Mouse (Mus musculus) hindbrain, embryonic 13.5 days (tissue): ENCODE data around the gene Tctn3. TPM values are rescaled to one million over a fixed set of nuclear protein-coding genes. Genes with fewer than 3 reads are reported as not detected.

Experiments
- ATAC-seq: fragments of 200-750 bp; cut with Nextera tagmentation; 2 replicates; pipeline ENCODE4 v1.8.0; 2017; ENCODE audit warnings: moderate TSS enrichment; ENCODE audit not compliant: low FRiP score
- H3K27ac ChIP-seq: fragments of 300-500 bp; sonication (generic); 2 replicates; pipeline ENCODE4 v1.5.1; 2015; ENCODE audit warnings: inconsistent platforms, mild to moderate bottlenecking, moderate library complexity
- H3K27me3 ChIP-seq: fragments of 300-500 bp; sonication (generic); 2 replicates; pipeline ENCODE4 v1.6.1; 2015; ENCODE audit warnings: mild to moderate bottlenecking, inconsistent platforms
- H3K36me3 ChIP-seq: fragments of 300-500 bp; sonication (generic); 2 replicates; pipeline ENCODE4 v1.6.1; 2015; ENCODE audit warnings: mild to moderate bottlenecking, inconsistent platforms
- H3K4me1 ChIP-seq: fragments of 300-500 bp; sonication (generic); replicated peaks from 2 replicates; pipeline ENCODE4 v1.6.1; 2015; ENCODE audit warnings: inconsistent platforms
- H3K4me2 ChIP-seq: fragments of 300-500 bp; sonication (generic); 2 replicates; pipeline ENCODE4 v1.6.1; 2015; ENCODE audit warnings: inconsistent platforms, mild to moderate bottlenecking, moderate library complexity
- H3K4me3 ChIP-seq: fragments of 300-500 bp; sonication (generic); 2 replicates; pipeline ENCODE4 v1.5.1; 2015; ENCODE audit warnings: mild to moderate bottlenecking, inconsistent platforms
- H3K9ac ChIP-seq: fragments of 300-500 bp; sonication (generic); 2 replicates; pipeline ENCODE4 v1.6.1; 2015; ENCODE audit warnings: mild to moderate bottlenecking, inconsistent platforms
- H3K9me3 ChIP-seq: fragments of 300-500 bp; sonication (generic); 2 replicates; pipeline ENCODE4 v1.6.1; 2016; ENCODE audit warnings: inconsistent platforms
- WGBS: fragments of 180-500 bp; shearing (Covaris S2); methylation state at CpG from one replicate; pipeline ENCODE4 v1.1.7; 2015; 5-methylcytosine and 5-hydroxymethylcytosine counted together
- polyA plus RNA-seq: library from polyadenylated mRNA; unstranded; fragments of >200 nt; fragmentation: Nextera tagmentation; extraction: Ambion mirVana; gene quantifications from 2 replicates; pipeline ENCODE4 v1.2.1, GENCODE M21; 2015

Tctn3 gene
- polyA plus RNA-seq, 1 experiment from 2014 or later, result 14.8 TPM

- Histone ChIP-seq H3K9ac (no peak overlapping the region), H3K4me3 (no peak overlapping the region), H3K4me1 (no peaks in the 10 kb centered on the region), H3K27ac (no peak overlapping the region), H3K36me3 (peaks cover 52% of the 10 kb centered on the region), H3K9me3 (no peaks in the 10 kb centered on the region), H3K4me2 (no peak overlapping the region), H3K27me3 (no peaks in the 10 kb centered on the region)
- ATAC-seq, result no peak
- WGBS, result 63% methylated on average over 6 of the region's 6 CpGs
Measured at GRCm38 (mm10) chr19:40549516-40550135, 62.4 kb downstream of the Tctn3 start.

- Histone ChIP-seq H3K27ac (no peak overlapping the region), H3K36me3 (peaks cover 45% of the 10 kb centered on the region), H3K27me3 (no peaks in the 10 kb centered on the region), H3K9ac (no peak overlapping the region), H3K4me1 (no peaks in the 10 kb centered on the region), H3K4me3 (no peak overlapping the region), H3K4me2 (no peak overlapping the region), H3K9me3 (no peaks in the 10 kb centered on the region)
- ATAC-seq, result no peak; the same call in 1 of the 2 replicates
- WGBS, result 28% methylated on average over 5 of the region's 5 CpGs
Measured at GRCm38 (mm10) chr19:40548796-40549515, 63.1 kb downstream of the Tctn3 start.

GRCm38 (mm10) chr19:40548386-40548785 is 63.6 kb downstream of the Tctn3 start:
- no peak overlapping the region for H3K9ac ChIP-seq
- no peak overlapping the region for H3K4me3 ChIP-seq
- H3K36me3 ChIP-seq, result peaks cover 39% of the 10 kb centered on the region
- no peaks in the 10 kb centered on the region for H3K27me3 ChIP-seq
- no peaks in the 10 kb centered on the region for H3K9me3 ChIP-seq
- no peak overlapping the region for H3K27ac ChIP-seq
- no peak for ATAC-seq
- no peaks in the 10 kb centered on the region for H3K4me1 ChIP-seq
- no peak overlapping the region for H3K4me2 ChIP-seq
- 82% methylated on average over 6 of the region's 6 CpGs for WGBS

Other genes starting within 250 kb of the Tctn3 start
- 96.3 and 100 TPM in 2 replicates for gene Sorbs1, start 98.5 kb downstream of the Tctn3 start, polyA plus RNA-seq
- gene Aldh18a1, start 23.8 kb downstream of the Tctn3 start, polyA plus RNA-seq, result 62.7 and 63.8 TPM in 2 replicates
- 8.3 and 9.1 TPM in 2 replicates for gene Entpd1, start 133 bp upstream of the Tctn3 start, polyA plus RNA-seq
- gene Cc2d2b, start 136.5 kb upstream of the Tctn3 start, polyA plus RNA-seq, result 0.16 and 0.19 TPM in 2 replicates
- gene Ccnj, start 219.0 kb upstream of the Tctn3 start, polyA plus RNA-seq, result 22.9 and 23.4 TPM in 2 replicates